Mouse (Mus musculus): Measurements from ENCODE around the gene Col1a1. TPM values are rescaled to one million over a fixed set of nuclear protein-coding genes. Genes with fewer than 3 reads are reported as not detected.

The Col1a1 gene
- polyA plus RNA-seq, 1 experiment from 2014 or later: 569 TPM

- peak; percentile 18; the same call in 1 of the 2 replicates for ATAC-seq (ENCODE audit: low FRiP score, low read depth)
- no peak overlapping the region for H3K27ac ChIP-seq (replicated peaks)
Measured at GRCm38 (mm10) chr11:94979462-94980179, 43.6 kb downstream of the Col1a1 start.

GRCm38 (mm10) chr11:94985140-94985539 lies 49.1 kb downstream of the Col1a1 start:
- 49% methylated on average over 1 of the region's 1 CpGs for WGBS
- Histone ChIP-seq H3K36me3 (no peaks in the 10 kb centered on the region), H3K9me3 (no peaks in the 10 kb centered on the region), H3K4me2 (replicated peaks) (no peak overlapping the region), H3K9ac (replicated peaks) (no peak overlapping the region), H3K4me1 (peaks cover 34% of the 10 kb centered on the region), H3K27ac (replicated peaks) (no peak overlapping the region), H3K27me3 (no peaks in the 10 kb centered on the region), H3K4me3 (no peak overlapping the region)
- no peak for ATAC-seq (ENCODE audit: low FRiP score, low read depth)

More at GRCm38 (mm10) chr11:94979462-94980179, 43.6 kb downstream of the Col1a1 start:
- no peaks in the 10 kb centered on the region for H3K27me3 ChIP-seq
- no peaks in the 10 kb centered on the region for H3K36me3 ChIP-seq
- 79% methylated on average over 11 of the region's 11 CpGs for WGBS
- peaks cover 8% of the 10 kb centered on the region; the same call in 1 of the 2 replicates for H3K4me1 ChIP-seq
- no peak overlapping the region for H3K9ac ChIP-seq (replicated peaks)
- no peak overlapping the region for H3K4me3 ChIP-seq
- H3K4me2 ChIP-seq (replicated peaks): peak overlapping the region; percentile 45
- no peaks in the 10 kb centered on the region for H3K9me3 ChIP-seq

GRCm38 (mm10) chr11:94985822-94986221 lies 49.8 kb downstream of the Col1a1 start:
- Histone ChIP-seq H3K4me1 (peaks cover 40% of the 10 kb centered on the region), H3K27me3 (no peaks in the 10 kb centered on the region), H3K27ac (replicated peaks) (no peak overlapping the region), H3K9ac (replicated peaks) (no peak overlapping the region), H3K4me2 (replicated peaks) (no peak overlapping the region), H3K9me3 (no peaks in the 10 kb centered on the region), H3K36me3 (no peaks in the 10 kb centered on the region), H3K4me3 (no peak overlapping the region)
- no peak for ATAC-seq (ENCODE audit: low FRiP score, low read depth)
- 85% methylated on average over 5 of the region's 5 CpGs for WGBS

GRCm38 (mm10) chr11:94986435-94986834 lies 50.4 kb downstream of the Col1a1 start:
- Histone ChIP-seq H3K9me3 (no peaks in the 10 kb centered on the region), H3K27ac (replicated peaks) (no peak overlapping the region), H3K4me1 (peaks cover 40% of the 10 kb centered on the region), H3K4me3 (no peak overlapping the region), H3K9ac (replicated peaks) (no peak overlapping the region), H3K27me3 (no peaks in the 10 kb centered on the region), H3K4me2 (replicated peaks) (no peak overlapping the region), H3K36me3 (no peaks in the 10 kb centered on the region)
- ATAC-seq (ENCODE audit: low FRiP score, low read depth): no peak
- WGBS: 78% methylated on average over 2 of the region's 2 CpGs

- Histone ChIP-seq H3K4me2 (replicated peaks) (no peak overlapping the region), H3K9ac (replicated peaks) (no peak overlapping the region), H3K9me3 (no peaks in the 10 kb centered on the region), H3K27ac (replicated peaks) (no peak overlapping the region), H3K4me3 (no peak overlapping the region), H3K4me1 (peaks cover 46% of the 10 kb centered on the region), H3K36me3 (no peaks in the 10 kb centered on the region), H3K27me3 (no peaks in the 10 kb centered on the region)
- 44% methylated on average over 6 of the region's 6 CpGs for WGBS
- ATAC-seq (ENCODE audit: low FRiP score, low read depth): no peak
Measured at GRCm38 (mm10) chr11:94987341-94987740, 51.3 kb downstream of the Col1a1 start.

- H3K9ac ChIP-seq (replicated peaks): no peak overlapping the region
- H3K27me3 ChIP-seq: no peaks in the 10 kb centered on the region
- H3K4me2 ChIP-seq (replicated peaks): no peak overlapping the region
- no peak for ATAC-seq (ENCODE audit: low FRiP score, low read depth)
- H3K9me3 ChIP-seq: no peaks in the 10 kb centered on the region
- 78% methylated on average over 8 of the region's 8 CpGs for WGBS
- H3K4me3 ChIP-seq: no peak overlapping the region
- peaks cover 51% of the 10 kb centered on the region for H3K4me1 ChIP-seq
- no peak overlapping the region for H3K27ac ChIP-seq (replicated peaks)
- no peaks in the 10 kb centered on the region for H3K36me3 ChIP-seq
Measured at GRCm38 (mm10) chr11:94987851-94988250, 51.8 kb downstream of the Col1a1 start.

- H3K4me1 ChIP-seq: peaks cover 62% of the 10 kb centered on the region
- H3K4me3 ChIP-seq: peak overlapping the region; percentile 56
- WGBS: 19% methylated on average over 10 of the region's 10 CpGs
Measured at GRCm38 (mm10) chr11:94988780-94989561, 52.9 kb downstream of the Col1a1 start.

GRCm38 (mm10) chr11:94989562-94990017 lies 53.6 kb downstream of the Col1a1 start:
- WGBS: 0% methylated on average over 12 of the region's 12 CpGs
- peak overlapping the region; percentile 73 for H3K9ac ChIP-seq (replicated peaks)
- H3K27me3 ChIP-seq: no peaks in the 10 kb centered on the region
- H3K9me3 ChIP-seq: no peaks in the 10 kb centered on the region
- peaks cover 68% of the 10 kb centered on the region for H3K4me1 ChIP-seq
- no peaks in the 10 kb centered on the region for H3K36me3 ChIP-seq
- peak; percentile 61 for ATAC-seq (ENCODE audit: low FRiP score, low read depth)
- H3K27ac ChIP-seq (replicated peaks): peak overlapping the region; percentile 91
- H3K4me3 ChIP-seq: peak overlapping the region; percentile 56
- H3K4me2 ChIP-seq (replicated peaks): peak overlapping the region; percentile 98

More at GRCm38 (mm10) chr11:94988780-94989561, 52.9 kb downstream of the Col1a1 start:
- H3K4me2 ChIP-seq (replicated peaks): peak overlapping the region; percentile 98
- peak overlapping the region; percentile 91 for H3K27ac ChIP-seq (replicated peaks)
- ATAC-seq (ENCODE audit: low FRiP score, low read depth): no peak
- no peaks in the 10 kb centered on the region for H3K27me3 ChIP-seq
- H3K36me3 ChIP-seq: no peaks in the 10 kb centered on the region
- peak overlapping the region; percentile 73 for H3K9ac ChIP-seq (replicated peaks)
- H3K9me3 ChIP-seq: no peaks in the 10 kb centered on the region

- Histone ChIP-seq H3K27ac (replicated peaks) (peak overlapping the region; percentile 91), H3K9me3 (no peaks in the 10 kb centered on the region), H3K27me3 (no peaks in the 10 kb centered on the region), H3K9ac (replicated peaks) (peak overlapping the region; percentile 92), H3K4me1 (peaks cover 72% of the 10 kb centered on the region), H3K4me3 (peak overlapping the region; percentile 73), H3K36me3 (no peaks in the 10 kb centered on the region), H3K4me2 (replicated peaks) (peak overlapping the region; percentile 98)
- ATAC-seq (ENCODE audit: low FRiP score, low read depth): no peak
- WGBS: 49% methylated on average over 6 of the region's 6 CpGs
Measured at GRCm38 (mm10) chr11:94990102-94990748, 54.2 kb downstream of the Col1a1 start.

GRCm38 (mm10) chr11:94990749-94991577 lies 54.9 kb downstream of the Col1a1 start, which contains the start of gene Ppp1r9b:
Ppp1r9b (plus strand) TSS chr11:94991035.
- Histone ChIP-seq H3K36me3 (no peaks in the 10 kb centered on the region), H3K4me1 (peaks cover 76% of the 10 kb centered on the region)

More at GRCm38 (mm10) chr11:94990749-94991577, 54.9 kb downstream of the Col1a1 start, which contains the start of gene Ppp1r9b:
- Histone ChIP-seq H3K27me3 (no peaks in the 10 kb centered on the region), H3K4me3 (peak within 1 kb of the TSS; percentile 73), H3K27ac (replicated peaks) (peak within 1 kb of the TSS; percentile 91), H3K4me2 (replicated peaks) (peak within 1 kb of the TSS; percentile 98), H3K9ac (replicated peaks) (peak within 1 kb of the TSS; percentile 92), H3K9me3 (no peaks in the 10 kb centered on the region)
- under 1% methylated on average over 62 of the region's 69 CpGs for WGBS
- peak; percentile 77 for ATAC-seq (ENCODE audit: low FRiP score, low read depth)

Measured in midbrain, embryonic 12.5 days (tissue).